Comparison of ENCODE assay signal across 16 mouse cellular contexts in genomic region chr12:113149341-113149740, GRCm38 (mm10). TPM values are rescaled to one million over a fixed set of nuclear protein-coding genes. Genes with fewer than 3 reads are reported as not detected.
DNase-seq lines count a peak whose midpoint lies in the region; ATAC-seq and TF ChIP-seq lines count a peak whose summit lies in the region.
"Had no signal": no experiment of that assay in that cellular context is flagged by ENCODE, and none has a peak within 500 bp of the region (broad histone marks: within the 10 kb centered on the region; RNA-seq: fewer than 3 reads in every experiment).

No protein-coding gene starts in this region.

- no peak overlapping the region for H3K4me2 ChIP-seq in heart, embryonic 11.5 days
- H3K4me2 ChIP-seq in neural tube, embryonic 15.5 days, result no peak overlapping the region
- H3K4me2 ChIP-seq: embryonic facial prominence, embryonic 13.5 days; forebrain, embryonic 12.5 days; hindbrain, embryonic 14.5 days had no signal

- no peaks in the 10 kb centered on the region; the same call in 1 of the 2 replicates for H3K79me2 ChIP-seq in heart, adult 2 months (replicated peaks; ENCODE audit: control insufficient read depth, insufficient read depth, low read length)

- H3K27ac ChIP-seq in heart, adult 2 months, result peak overlapping the region; percentile 73
- H3K27ac ChIP-seq in heart, embryonic 11.5 days (ENCODE audit: low read depth, low read length), result no peak overlapping the region
- no peak overlapping the region for H3K27ac ChIP-seq in testis, adult 2 months (ENCODE audit: control insufficient read depth, insufficient read depth, low read depth, low read length)
- H3K27ac ChIP-seq in embryonic facial prominence, embryonic 10.5 days (replicated peaks), result no peak overlapping the region
- H3K27ac ChIP-seq in neural tube, embryonic 15.5 days (replicated peaks), result no peak overlapping the region
- H3K27ac ChIP-seq: embryonic facial prominence, embryonic 13.5 days; forebrain, embryonic 12.5 days; hindbrain, embryonic 14.5 days; liver, embryonic 12.5 days had no signal

- DNase-seq in heart, adult 2 months, result peak; percentile 47 to 53
- DNase-seq in testis, postnatal 10 days (ENCODE audit: low spot score), result no peak
- DNase-seq in heart, postnatal 4 days, result peak; percentile 63
- no peak for DNase-seq in spleen, postnatal 36 days (ENCODE audit: low spot score in 2 of 2)
- DNase-seq in embryonic facial prominence, embryonic 10.5 days (ENCODE audit: low spot score), result no peak
- DNase-seq: adrenal gland, postnatal 10 days; thymus, adult 2 months had no signal

- 63% methylated on average over 4 of the region's 4 CpGs for WGBS in heart, adult 2 months
- 66% methylated on average over 4 of the region's 4 CpGs for WGBS in heart, embryonic 11.5 days (ENCODE audit: insufficient replicate concordance)
- 72% methylated on average over 4 of the region's 4 CpGs for WGBS in embryonic facial prominence, embryonic 10.5 days
- 59% methylated on average over 4 of the region's 4 CpGs for WGBS in neural tube, embryonic 15.5 days

- no peak for TF ChIP-seq POLR2A in heart, adult 2 months (IDR thresholded peaks at IDR 0.05; ENCODE audit: insufficient read depth, low read depth, low read length)
- peak; percentile 37; the same call in 1 of the 2 replicates for TF ChIP-seq POLR2A in testis, adult 2 months (IDR thresholded peaks at IDR 0.05; ENCODE audit: control insufficient read depth, low read depth, low read length)

- no peak for ATAC-seq in heart, embryonic 11.5 days (replicated peaks; ENCODE audit: insufficient number of reproducible peaks, low FRiP score, low TSS enrichment)
- ATAC-seq in neural tube, embryonic 15.5 days (ENCODE audit: low FRiP score), result no peak
- ATAC-seq: liver, embryonic 12.5 days; midbrain, embryonic 16.5 days had no signal

- H3K4me1 ChIP-seq in heart, adult 2 months (ENCODE audit: control insufficient read depth, insufficient read depth, low read length), result peaks cover 53% of the 10 kb centered on the region
- H3K4me1 ChIP-seq in heart, embryonic 11.5 days (ENCODE audit: control insufficient read depth, insufficient read depth, low read length), result peaks cover 48% of the 10 kb centered on the region
- H3K4me1 ChIP-seq in testis, adult 2 months (ENCODE audit: control insufficient read depth, insufficient read depth, low read length), result peaks cover 40% of the 10 kb centered on the region
- H3K4me1 ChIP-seq in embryonic facial prominence, embryonic 10.5 days, result peaks cover 44% of the 10 kb centered on the region
- peaks cover 36% of the 10 kb centered on the region for H3K4me1 ChIP-seq in neural tube, embryonic 15.5 days

- no peaks in the 10 kb centered on the region for H3K27me3 ChIP-seq in heart, adult 2 months (ENCODE audit: control insufficient read depth, insufficient read depth, low read length)
- H3K27me3 ChIP-seq in heart, embryonic 11.5 days (ENCODE audit: control insufficient read depth, insufficient read depth, low read length), result no peaks in the 10 kb centered on the region
- no peaks in the 10 kb centered on the region for H3K27me3 ChIP-seq in testis, adult 2 months (ENCODE audit: control insufficient read depth, insufficient read depth, low read length)
- peaks cover 93% of the 10 kb centered on the region for H3K27me3 ChIP-seq in embryonic facial prominence, embryonic 10.5 days (replicated peaks; ENCODE audit: low read depth, poor library complexity, severe bottlenecking)
- H3K27me3 ChIP-seq in neural tube, embryonic 15.5 days (replicated peaks), result peaks cover 28% of the 10 kb centered on the region

- no peak for TF ChIP-seq CTCF in heart, adult 2 months (IDR thresholded peaks at IDR 0.05)
- no peak for TF ChIP-seq CTCF in testis, adult 2 months (IDR thresholded peaks at IDR 0.05; ENCODE audit: control insufficient read depth, insufficient read depth, insufficient replicate concordance, low read depth, low read length)

- H3K9ac ChIP-seq in heart, adult 2 months (ENCODE audit: low read depth, low read length), result no peak overlapping the region
- H3K9ac ChIP-seq in heart, embryonic 11.5 days (ENCODE audit: low read depth, low read length), result no peak overlapping the region
- H3K9ac ChIP-seq in neural tube, embryonic 15.5 days (replicated peaks), result no peak overlapping the region
- H3K9ac ChIP-seq: embryonic facial prominence, embryonic 13.5 days; forebrain, embryonic 12.5 days; hindbrain, embryonic 14.5 days; liver, embryonic 12.5 days had no signal

- intact Hi-C loops in heart, adult 2 months (cut with DNase I), result no loop called here

- no peak overlapping the region for H3K4me3 ChIP-seq in heart, adult 2 months
- no peak overlapping the region for H3K4me3 ChIP-seq in heart, embryonic 11.5 days (ENCODE audit: low read depth, low read length)
- H3K4me3 ChIP-seq in testis, adult 2 months (ENCODE audit: control insufficient read depth, low read depth, low read length), result peak overlapping the region; percentile 30
- H3K4me3 ChIP-seq in embryonic facial prominence, embryonic 10.5 days, result no peak overlapping the region
- H3K4me3 ChIP-seq in neural tube, embryonic 15.5 days (replicated peaks), result no peak overlapping the region
- H3K4me3 ChIP-seq: embryonic facial prominence, embryonic 13.5 days; forebrain, embryonic 12.5 days; liver, embryonic 12.5 days had no signal

- no peaks in the 10 kb centered on the region for H3K9me3 ChIP-seq in heart, embryonic 11.5 days (replicated peaks; ENCODE audit: control insufficient read depth, low read length)
- no peaks in the 10 kb centered on the region for H3K9me3 ChIP-seq in embryonic facial prominence, embryonic 10.5 days
- H3K9me3 ChIP-seq in neural tube, embryonic 15.5 days (replicated peaks), result no peaks in the 10 kb centered on the region
- H3K9me3 ChIP-seq: embryonic facial prominence, embryonic 13.5 days; forebrain, embryonic 12.5 days; liver, embryonic 12.5 days had no signal

- H3K36me3 ChIP-seq in heart, adult 2 months (ENCODE audit: control insufficient read depth, insufficient read depth, low read length), result peaks cover 14% of the 10 kb centered on the region
- peaks cover 9% of the 10 kb centered on the region for H3K36me3 ChIP-seq in heart, embryonic 11.5 days (ENCODE audit: control insufficient read depth, insufficient read depth, low read length)
- no peaks in the 10 kb centered on the region for H3K36me3 ChIP-seq in testis, adult 2 months (ENCODE audit: control insufficient read depth, insufficient read depth, low read length)
- peaks cover 10% of the 10 kb centered on the region for H3K36me3 ChIP-seq in embryonic facial prominence, embryonic 10.5 days (replicated peaks)
- H3K36me3 ChIP-seq in neural tube, embryonic 15.5 days, result peaks cover 13% of the 10 kb centered on the region
- H3K36me3 ChIP-seq: embryonic facial prominence, embryonic 13.5 days; liver, embryonic 12.5 days had no signal

- 0 out of 2 replicates have a peak, but pooled peaks have one; percentile 18 for TF ChIP-seq EP300 in heart, adult 2 months (IDR thresholded peaks at IDR 0.05; ENCODE audit: insufficient read depth, low read depth, low read length)

RNA-seq across cellular contexts. Expression of gene Crip1, which starts 3.2 kb away (rescaled TPM):
- 100 to 1,000 TPM; 194 to 200 TPM for total RNA-seq in heart, adult 2 months (2021)
- polyA plus RNA-seq in heart, adult 2 months (2012; rRNA removed), result 429 and 531 TPM in 2 replicates
- 525 and 533 TPM in 2 replicates for polyA plus RNA-seq in heart, embryonic 11.5 days (2014; fragmentation: Nextera tagmentation; extraction: Ambion mirVana)
- polyA plus RNA-seq in testis, adult 2 months (2012; rRNA removed), result 30.4 and 106 TPM in 2 replicates
- 100 to 1,000 TPM; 301 to 312 TPM for total RNA-seq in heart, postnatal 4 days (2021)
- polyA plus RNA-seq in embryonic facial prominence, embryonic 10.5 days (2016; fragmentation: Nextera tagmentation; extraction: Ambion mirVana), result 53.6 and 57.1 TPM in 2 replicates
- polyA plus RNA-seq in neural tube, embryonic 15.5 days (2015; fragmentation: Nextera tagmentation; extraction: Ambion mirVana), result 53.4 and 404 TPM in 2 replicates

RNA-seq across cellular contexts. Expression of gene Tedc1, which starts 6.9 kb away (rescaled TPM):
- under 1 TPM; 0.34 to 0.52 TPM for total RNA-seq in heart, adult 2 months (2021)
- 0.45 and 0.67 TPM in 2 replicates for polyA plus RNA-seq in heart, adult 2 months (2012; rRNA removed)
- polyA plus RNA-seq in heart, embryonic 11.5 days (2014; fragmentation: Nextera tagmentation; extraction: Ambion mirVana), result 15.8 and 16.6 TPM in 2 replicates
- 46.9 and 48.0 TPM in 2 replicates for polyA plus RNA-seq in testis, adult 2 months (2012; rRNA removed)
- 10 to 100 TPM in 1 of 2 experiments, 1 to 10 TPM in 1; 9.4 to 10.3 TPM for total RNA-seq in heart, postnatal 4 days (2021)
- 57.5 and 59.4 TPM in 2 replicates for polyA plus RNA-seq in embryonic facial prominence, embryonic 10.5 days (2016; fragmentation: Nextera tagmentation; extraction: Ambion mirVana)
- polyA plus RNA-seq in neural tube, embryonic 15.5 days (2015; fragmentation: Nextera tagmentation; extraction: Ambion mirVana), result 19.6 and 36.6 TPM in 2 replicates

RNA-seq across cellular contexts. Expression of gene Crip2, which starts 9.3 kb away (rescaled TPM):
- 1,000 to 10,000 TPM; 1,390 to 1,660 TPM for total RNA-seq in heart, adult 2 months (2021)
- polyA plus RNA-seq in heart, adult 2 months (2012; rRNA removed), result 3,159 and 3,188 TPM in 2 replicates
- 1,118 and 1,169 TPM in 2 replicates for polyA plus RNA-seq in heart, embryonic 11.5 days (2014; fragmentation: Nextera tagmentation; extraction: Ambion mirVana)
- 178 and 179 TPM in 2 replicates for polyA plus RNA-seq in testis, adult 2 months (2012; rRNA removed)
- total RNA-seq in heart, postnatal 4 days (2021), result 1,000 to 10,000 TPM; 1,189 to 1,285 TPM
- polyA plus RNA-seq in embryonic facial prominence, embryonic 10.5 days (2016; fragmentation: Nextera tagmentation; extraction: Ambion mirVana), result 91.8 and 96.4 TPM in 2 replicates
- 259 and 289 TPM in 2 replicates for polyA plus RNA-seq in neural tube, embryonic 15.5 days (2015; fragmentation: Nextera tagmentation; extraction: Ambion mirVana)

RNA-seq across cellular contexts. Expression of gene Tmem121, which starts 36.4 kb away (rescaled TPM):
- total RNA-seq in heart, adult 2 months (2021), result under 1 TPM in 1 of 2 experiments, not detected in 1; 0.18 TPM
- 0.41 TPM in 1 of 2 replicates, not detected in the other for polyA plus RNA-seq in heart, adult 2 months (2012; rRNA removed)
- polyA plus RNA-seq in heart, embryonic 11.5 days (2014; fragmentation: Nextera tagmentation; extraction: Ambion mirVana), result 1.00 and 1.5 TPM in 2 replicates
- 1.0 and 1.3 TPM in 2 replicates for polyA plus RNA-seq in testis, adult 2 months (2012; rRNA removed)
- 1 to 10 TPM; 1.4 to 1.5 TPM for total RNA-seq in heart, postnatal 4 days (2021)
- polyA plus RNA-seq in embryonic facial prominence, embryonic 10.5 days (2016; fragmentation: Nextera tagmentation; extraction: Ambion mirVana), result 11.4 and 12.1 TPM in 2 replicates
- 47.2 and 52.2 TPM in 2 replicates for polyA plus RNA-seq in neural tube, embryonic 15.5 days (2015; fragmentation: Nextera tagmentation; extraction: Ambion mirVana)
- total RNA-seq: CH12.LX had no signal

RNA-seq across cellular contexts. Expression of gene Mta1, which starts 51.3 kb away (rescaled TPM):
- 10 to 100 TPM; 44.8 to 54.8 TPM for total RNA-seq in heart, adult 2 months (2021)
- polyA plus RNA-seq in heart, adult 2 months (2012; rRNA removed), result 35.4 and 42.4 TPM in 2 replicates
- polyA plus RNA-seq in heart, embryonic 11.5 days (2014; fragmentation: Nextera tagmentation; extraction: Ambion mirVana), result 12.3 and 14.7 TPM in 2 replicates
- polyA plus RNA-seq in testis, adult 2 months (2012; rRNA removed), result 57.9 and 63.9 TPM in 2 replicates
- total RNA-seq in heart, postnatal 4 days (2021), result 10 to 100 TPM; 55.2 to 61.3 TPM
- 20.3 and 21.0 TPM in 2 replicates for polyA plus RNA-seq in embryonic facial prominence, embryonic 10.5 days (2016; fragmentation: Nextera tagmentation; extraction: Ambion mirVana)
- 14.3 and 15.0 TPM in 2 replicates for polyA plus RNA-seq in neural tube, embryonic 15.5 days (2015; fragmentation: Nextera tagmentation; extraction: Ambion mirVana)

Comparison
In these comparisons a context has a peak if more than half of its experiments do, and no peak if none do; other contexts are left out.
1. RNA of gene Tedc1, which starts 6.9 kb away (polyA plus RNA-seq): 57.5 to 59.4 TPM in embryonic facial prominence, embryonic 10.5 days, 46.9 to 48.0 TPM in testis, adult 2 months, 19.6 to 36.6 TPM in neural tube, embryonic 15.5 days and 15.8 to 16.6 TPM in heart, embryonic 11.5 days; 0.45 to 0.67 TPM in heart, adult 2 months; every median in the first group is over 10 times any median in the second.
2. DNase-seq: peak in heart, adult 2 months (2 of 2) and heart, postnatal 4 days (single experiment); none in testis, postnatal 10 days (single experiment), spleen, postnatal 36 days (0 of 2) and embryonic facial prominence, embryonic 10.5 days (single experiment).